Mouse (Mus musculus) cerebellum, adult 2 months (tissue): ENCODE measurements around the gene Nucb1. TPM values are rescaled to one million over a fixed set of nuclear protein-coding genes. Genes with fewer than 3 reads are reported as not detected.
"Not testable (repeated sequence)": the region's sequence is repeated elsewhere in the genome, so short reads cannot be mapped to it uniquely, and the experiment has no call there.

ENCODE experiments used
- DNase-seq, 2 experiments: peaks; one replicate each; pipeline ENCODE4 v3.0.0; 2021
- H3K27ac ChIP-seq: fragments of 200-500 bp; 2 replicates; pipeline ENCODE4 v1.5.1; 2012; ENCODE audit warnings: low read length, control low read depth, inconsistent platforms; ENCODE audit not compliant: insufficient read depth
- H3K27me3 ChIP-seq: fragments of 200-500 bp; 2 replicates; pipeline ENCODE4 v1.6.1; 2012; ENCODE audit warnings: inconsistent platforms, mild to moderate bottlenecking, low read length, moderate library complexity; ENCODE audit not compliant: control insufficient read depth, insufficient read depth
- H3K4me1 ChIP-seq: fragments of 200-500 bp; 2 replicates; pipeline ENCODE4 v1.6.1; 2011; ENCODE audit warnings: low read length; ENCODE audit not compliant: control insufficient read depth, insufficient read depth
- H3K4me3 ChIP-seq: fragments of 200-500 bp; replicated peaks from 2 replicates; pipeline ENCODE3; 2011; ENCODE audit warnings: mild to moderate bottlenecking, low read depth, low read length, control low read depth; ENCODE audit not compliant: insufficient read depth
- CTCF ChIP-seq: fragments of 200-500 bp; IDR thresholded peaks from 2 replicates; pipeline ENCODE4 v1.5.1; 2011; ENCODE audit warnings: low read depth, mild to moderate bottlenecking, control low read depth, low read length, moderate library complexity, borderline replicate concordance; ENCODE audit not compliant: insufficient read depth
- POLR2A ChIP-seq: fragments of 200-500 bp; IDR thresholded peaks from 2 replicates; pipeline ENCODE4 v1.6.1; 2011; ENCODE audit warnings: low read length, control low read depth, borderline replicate concordance; ENCODE audit not compliant: insufficient read depth
- WGBS: fragments of 180-500 bp; shearing (Covaris S2); methylation state at CpG from one replicate; pipeline ENCODE4 v1.1.7; 2018; 5-methylcytosine and 5-hydroxymethylcytosine counted together
- polyA plus RNA-seq: library from polyadenylated mRNA; depleted of rRNA; stranded (reverse); fragments of >200 nt; gene quantifications from 2 replicates; pipeline ENCODE4 v1.2.3, GENCODE M21; 2012

Nucb1 gene
- polyA plus RNA-seq, 1 experiment: 136 TPM

DNA sequence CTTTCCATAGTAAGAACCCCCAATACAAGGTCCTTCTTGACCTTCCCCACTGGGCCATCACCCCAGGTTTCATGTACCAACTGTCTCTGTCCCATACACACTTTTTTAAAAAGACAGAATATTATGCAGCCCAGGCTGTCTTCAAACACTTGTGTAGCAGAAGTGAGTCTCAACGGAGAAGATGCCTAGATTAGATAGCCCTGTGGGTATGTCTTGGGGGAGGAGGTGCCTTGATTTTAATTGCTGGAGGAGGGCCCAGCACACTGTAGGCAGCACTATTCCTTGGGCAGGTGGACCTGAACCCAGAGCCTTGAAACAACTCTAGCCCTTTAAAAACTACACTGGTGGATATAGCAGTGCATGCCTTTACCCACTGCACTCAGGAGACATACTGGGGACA is 28.0 kb downstream of the Nucb1 start:
- 90% methylated on average over 1 of the region's 1 CpGs for WGBS
- Histone ChIP-seq H3K27me3 (no peaks in the 10 kb centered on the region), H3K4me1 (no peaks in the 10 kb centered on the region; the same call in none of the 2 replicates), H3K27ac (no peak overlapping the region), H3K4me3 (no peak overlapping the region)
- TF ChIP-seq POLR2A (no peak), CTCF (no peak)
- no peak for DNase-seq

DNA sequence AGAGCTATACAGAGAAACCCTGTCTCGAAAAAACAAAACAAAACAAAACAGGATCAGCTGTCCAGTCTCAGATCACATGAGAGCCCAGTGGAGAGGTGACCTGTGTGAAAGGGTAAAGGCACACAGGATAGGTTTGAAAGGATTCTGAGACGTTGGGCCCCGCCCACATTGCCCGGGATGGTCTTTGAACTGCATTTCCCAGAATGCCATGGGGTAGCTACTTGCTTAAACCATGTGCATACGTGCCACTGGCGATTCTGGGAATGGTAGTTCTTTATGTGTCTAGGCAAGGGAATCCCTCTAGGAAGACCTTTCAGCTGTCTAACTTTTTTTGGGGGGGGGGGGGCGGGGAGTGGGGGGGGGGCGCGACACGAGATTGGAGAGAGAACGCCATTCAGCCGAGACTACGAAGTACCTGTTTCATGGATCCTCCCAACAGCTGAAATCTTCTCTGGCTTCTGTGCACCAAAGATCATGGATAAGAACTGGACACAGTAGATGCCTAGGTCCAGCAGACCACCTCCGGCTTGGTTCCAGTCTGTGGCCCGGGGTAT is 28.8 kb downstream of the Nucb1 start, which contains the start of gene Tulp2:
Gene Tulp2 (plus strand): TSS at position 504 of the 554 bp plus-strand sequence.
- TF ChIP-seq POLR2A (no peak), CTCF (no peak)
- H3K4me3 ChIP-seq: no peak within 1 kb of the TSS
- DNase-seq: peak; percentile 71 to 77
- no peaks in the 10 kb centered on the region for H3K27me3 ChIP-seq
- WGBS: 50% methylated on average over 15 of the region's 15 CpGs
- no peak within 1 kb of the TSS for H3K27ac ChIP-seq
- no peaks in the 10 kb centered on the region; the same call in 1 of the 2 replicates for H3K4me1 ChIP-seq

DNA sequence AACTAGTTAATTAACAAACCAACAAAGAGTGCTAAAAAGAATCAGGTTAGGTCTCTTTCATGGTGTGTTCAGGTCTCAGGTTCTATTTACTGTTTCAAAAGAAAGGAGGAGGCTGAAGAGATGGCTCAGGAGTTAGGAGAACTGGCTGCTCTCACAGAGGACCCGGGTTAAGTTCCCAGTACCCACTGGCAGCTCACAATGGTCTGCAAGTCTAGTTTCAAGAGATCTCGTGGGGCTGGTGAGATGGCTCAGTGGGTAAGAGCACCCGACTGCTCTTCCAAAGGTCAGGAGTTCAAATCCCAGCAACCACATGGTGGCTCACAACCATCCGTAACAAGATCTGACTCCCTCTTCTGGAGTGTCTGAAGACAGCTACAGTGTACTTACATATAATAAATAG is 29.9 kb downstream of the Nucb1 start:
- H3K27ac ChIP-seq, H3K27me3 ChIP-seq, DNase-seq, H3K4me3 ChIP-seq, H3K4me1 ChIP-seq: not testable (repeated sequence)
- WGBS: 82% methylated on average over 4 of the region's 4 CpGs

DNA sequence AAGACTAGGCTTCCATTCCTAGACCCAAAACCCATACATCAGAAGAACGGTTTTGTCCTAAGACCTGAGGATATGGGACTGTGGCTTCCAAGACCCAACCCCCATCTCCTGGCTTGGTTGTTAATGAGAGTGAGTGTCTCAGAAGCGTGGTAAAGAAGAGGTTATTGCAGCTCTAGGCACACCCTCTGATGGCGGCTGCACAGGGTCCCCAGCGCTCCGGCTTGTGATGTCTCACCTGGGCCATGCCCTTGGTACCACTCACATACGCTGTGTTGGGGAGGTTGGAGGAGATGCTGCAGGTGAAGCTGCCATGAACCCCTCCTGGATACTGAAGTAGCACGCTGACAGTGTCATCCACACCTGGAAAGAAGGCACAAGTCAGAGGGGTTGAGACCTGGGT is 31.4 kb downstream of the Nucb1 start:
- DNase-seq: no peak
- Histone ChIP-seq H3K27ac (no peak overlapping the region), H3K27me3 (no peaks in the 10 kb centered on the region), H3K4me3 (no peak overlapping the region), H3K4me1 (no peaks in the 10 kb centered on the region; the same call in 1 of the 2 replicates)
- 93% methylated on average over 7 of the region's 7 CpGs for WGBS
- TF ChIP-seq CTCF: no peak
- no peak for TF ChIP-seq POLR2A

DNA sequence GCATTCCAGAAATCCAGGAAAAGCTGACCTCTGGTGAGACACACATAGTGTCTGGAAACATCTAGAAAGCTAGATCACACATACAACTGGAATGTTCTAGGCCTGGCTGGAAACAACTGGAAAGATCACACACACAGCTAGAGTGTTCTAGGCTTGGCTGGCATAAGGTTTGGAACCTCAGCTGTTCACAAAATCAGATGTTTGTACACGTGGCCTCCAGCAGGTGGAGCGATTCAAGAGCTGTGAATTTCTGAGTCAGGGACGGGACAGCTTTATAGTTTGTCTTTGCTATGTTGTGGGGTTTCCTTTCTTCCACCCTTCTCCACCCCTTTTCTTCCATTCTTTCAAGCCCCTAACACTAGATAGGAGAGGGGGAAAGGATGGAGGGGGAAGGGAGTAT is 33.2 kb downstream of the Nucb1 start:
- DNase-seq: peak; percentile 79
- H3K4me3 ChIP-seq: no peak overlapping the region
- peak; percentile 78 for TF ChIP-seq CTCF
- TF ChIP-seq POLR2A: no peak
- no peak overlapping the region for H3K27ac ChIP-seq
- no peaks in the 10 kb centered on the region for H3K27me3 ChIP-seq
- H3K4me1 ChIP-seq: no peaks in the 10 kb centered on the region; the same call in 1 of the 2 replicates
- WGBS: 6% methylated on average over 3 of the region's 3 CpGs

DNA sequence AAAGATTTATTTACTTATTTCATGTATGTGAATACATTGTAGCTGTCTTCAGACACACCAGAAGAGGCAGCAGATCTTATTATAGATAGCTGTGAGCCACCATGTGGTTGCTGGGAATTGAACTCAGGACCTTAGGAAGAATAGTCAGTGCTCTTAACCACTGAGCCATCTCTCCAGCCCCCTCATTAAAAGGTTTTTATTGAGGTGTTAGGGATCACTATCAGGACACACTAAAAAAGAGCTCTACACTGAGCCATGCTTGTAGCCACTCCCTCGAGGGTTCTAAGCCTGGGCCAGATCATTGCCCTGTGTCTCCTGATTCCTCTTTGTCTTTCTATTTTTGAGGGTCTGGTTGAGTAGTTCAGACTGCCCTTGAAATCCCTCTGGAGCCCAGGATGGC is 33.8 kb downstream of the Nucb1 start:
- Histone ChIP-seq H3K27ac (no peak overlapping the region), H3K4me3 (no peak overlapping the region), H3K4me1 (no peaks in the 10 kb centered on the region; the same call in 1 of the 2 replicates), H3K27me3 (no peaks in the 10 kb centered on the region)
- no peak for TF ChIP-seq POLR2A
- no peak for TF ChIP-seq CTCF
- no peak for DNase-seq
- WGBS: 36% methylated on average over 1 of the region's 1 CpGs

DNA sequence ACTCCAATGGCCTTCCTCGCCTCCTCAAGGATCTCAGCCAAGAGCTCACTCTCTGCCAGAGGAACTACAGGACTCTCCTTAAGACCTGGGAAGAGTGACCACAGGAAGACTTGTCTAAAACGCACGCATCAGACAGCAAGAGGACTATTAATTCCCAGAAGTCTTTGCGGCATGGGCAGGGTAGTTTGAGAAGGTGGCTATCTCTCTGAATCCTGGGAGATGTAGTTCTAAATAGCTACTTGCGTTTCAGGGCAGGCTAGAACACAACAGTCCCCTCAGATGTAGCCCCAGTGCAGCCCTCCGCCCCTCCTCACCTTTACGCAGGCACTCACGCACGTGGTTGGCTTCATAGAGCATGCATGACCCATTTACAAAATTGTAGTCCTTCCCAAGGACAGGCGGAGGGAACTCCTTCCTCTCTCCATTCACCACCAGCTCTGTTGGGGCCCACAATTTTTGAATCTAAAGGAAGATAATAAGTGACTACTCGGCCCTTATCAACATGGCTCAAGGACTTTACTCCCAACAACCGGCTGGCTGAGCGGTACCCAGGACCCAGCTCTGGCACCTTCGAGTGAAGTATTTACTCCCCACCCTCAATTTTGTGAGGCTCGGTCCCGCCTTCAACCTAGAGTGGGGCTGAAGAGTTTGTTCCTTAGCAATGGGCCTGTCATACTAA is 34.8 kb downstream of the Nucb1 start:
- H3K27me3 ChIP-seq: no peaks in the 10 kb centered on the region
- 71% methylated on average over 16 of the region's 16 CpGs for WGBS
- H3K27ac ChIP-seq: no peak overlapping the region
- no peaks in the 10 kb centered on the region; the same call in 1 of the 2 replicates for H3K4me1 ChIP-seq
- peak; percentile 56 to 73 for DNase-seq
- H3K4me3 ChIP-seq: peak overlapping the region; percentile 62
- TF ChIP-seq CTCF (no peak), POLR2A (peak; percentile 42; the same call in 1 of the 2 replicates)

DNA sequence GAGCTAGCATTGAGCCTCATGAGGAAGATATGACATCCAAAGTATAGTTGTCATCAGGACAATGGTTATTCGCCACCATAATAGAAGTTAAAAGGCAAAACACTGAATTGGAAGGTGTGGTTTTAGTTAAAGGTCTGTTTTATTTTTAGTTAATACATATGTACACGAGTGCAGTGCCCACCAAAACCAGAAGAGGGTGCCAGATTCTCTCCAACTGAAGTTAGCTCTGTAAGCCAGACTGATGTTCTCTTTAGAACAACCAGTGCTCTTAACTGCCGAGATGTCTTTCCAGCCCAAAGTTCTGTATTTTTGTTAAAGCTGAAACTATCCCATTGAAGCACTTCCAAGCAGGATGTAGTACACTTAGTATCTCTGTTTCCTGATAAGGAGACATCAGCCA is 39.3 kb downstream of the Nucb1 start:
- H3K27ac ChIP-seq: no peak overlapping the region
- H3K27me3 ChIP-seq: no peaks in the 10 kb centered on the region
- peak; percentile 64 to 75 for DNase-seq
- WGBS: 5% methylated on average over 3 of the region's 3 CpGs
- no peak for TF ChIP-seq POLR2A
- TF ChIP-seq CTCF: peak; percentile 42; the same call in 1 of the 2 replicates
- H3K4me1 ChIP-seq: no peaks in the 10 kb centered on the region
- no peak overlapping the region for H3K4me3 ChIP-seq
